Mouse (Mus musculus) liver (tissue): ENCODE measurements around the gene Tent2.
"Not testable (repeated sequence)": the region's sequence is repeated elsewhere in the genome, so short reads cannot be mapped to it uniquely, and the experiment has no call there.

Experiments
- DNase-seq: peaks from one replicate; pipeline ENCODE4 v3.0.0-alpha.2; 2020; ENCODE audit warnings: mixed read lengths

Gene Tent2

GRCm38 (mm10) chr13:93191831-93192645 lies at the start of gene Tent2:
Tent2 (minus strand) TSS chr13:93192385.
- peak; percentile 96 for DNase-seq

- DNase-seq = no peak
These were observed 49.0 kb upstream of the Tent2 start for GRCm38 (mm10) chr13:93241180-93241579.

- DNase-seq = peak; percentile 39
These were observed 47.4 kb upstream of the Tent2 start for GRCm38 (mm10) chr13:93239561-93239960.

GRCm38 (mm10) chr13:93239134-93239533 lies 46.9 kb upstream of the Tent2 start:
- DNase-seq = peak; percentile 80

GRCm38 (mm10) chr13:93237677-93238398 lies 45.7 kb upstream of the Tent2 start:
- DNase-seq = peak; percentile 39

GRCm38 (mm10) chr13:93234267-93235039 lies 42.3 kb upstream of the Tent2 start:
- DNase-seq = no peak

- no peak for DNase-seq
These were observed 40.1 kb upstream of the Tent2 start for GRCm38 (mm10) chr13:93232335-93232734.

GRCm38 (mm10) chr13:93231016-93231415 lies 38.8 kb upstream of the Tent2 start:
- DNase-seq = peak; percentile 24

GRCm38 (mm10) chr13:93211741-93212140 lies 19.6 kb upstream of the Tent2 start:
- DNase-seq = no peak

GRCm38 (mm10) chr13:93192646-93193026 lies 451 bp upstream of the Tent2 start:
- DNase-seq = no peak

GRCm38 (mm10) chr13:93189416-93189815 lies 2.8 kb downstream of the Tent2 start:
- DNase-seq = no peak

- DNase-seq = no peak
These were observed 3.4 kb downstream of the Tent2 start for GRCm38 (mm10) chr13:93188738-93189137.

- DNase-seq = not testable (repeated sequence)
These were observed 4.4 kb downstream of the Tent2 start for GRCm38 (mm10) chr13:93187792-93188191.

- DNase-seq = no peak
These were observed 11.8 kb downstream of the Tent2 start for GRCm38 (mm10) chr13:93180351-93180750.

GRCm38 (mm10) chr13:93179522-93179921 lies 12.7 kb downstream of the Tent2 start:
- DNase-seq = no peak

- DNase-seq = no peak
These were observed 14.6 kb downstream of the Tent2 start for GRCm38 (mm10) chr13:93177571-93177970.

GRCm38 (mm10) chr13:93163303-93163702 lies 28.9 kb downstream of the Tent2 start:
- DNase-seq = no peak

- no peak for DNase-seq
These were observed 29.7 kb downstream of the Tent2 start for GRCm38 (mm10) chr13:93162456-93162855.

GRCm38 (mm10) chr13:93158261-93158660 lies 33.9 kb downstream of the Tent2 start:
- no peak for DNase-seq

GRCm38 (mm10) chr13:93153280-93153679 lies 38.9 kb downstream of the Tent2 start:
- no peak for DNase-seq

- peak; percentile 51 for DNase-seq
These were observed 47.6 kb downstream of the Tent2 start, which contains the start of gene Cmya5 for GRCm38 (mm10) chr13:93144336-93145167. Cmya5 (minus strand) TSS chr13:93144724.

- no peak for DNase-seq
These were observed 48.3 kb downstream of the Tent2 start for GRCm38 (mm10) chr13:93143819-93144283.
